Mouse (Mus musculus) limb, embryonic 12.5 days (tissue): ENCODE data around the gene Polr1d. TPM values are rescaled to one million over a fixed set of nuclear protein-coding genes. Genes with fewer than 3 reads are reported as not detected.
A peak's percentile ranks its signal among the peaks of the same experiment; 100 is the strongest.

Experiments used
- ATAC-seq: fragments of 200-750 bp; cut with Nextera tagmentation; 2 replicates; pipeline ENCODE4 v1.8.0; 2017; ENCODE audit warnings: low read depth, moderate TSS enrichment; ENCODE audit not compliant: insufficient number of reproducible peaks, insufficient read depth, low FRiP score, low TSS enrichment
- H3K27ac ChIP-seq: fragments of 300-500 bp; sonication (generic); 2 replicates; pipeline ENCODE4 v1.5.1; 2016; ENCODE audit warnings: mild to moderate bottlenecking, moderate library complexity
- H3K27me3 ChIP-seq: fragments of 300-500 bp; sonication (generic); 2 replicates; pipeline ENCODE4 v1.6.1; 2016; ENCODE audit warnings: mild to moderate bottlenecking, moderate library complexity
- H3K36me3 ChIP-seq: fragments of 300-500 bp; sonication (generic); 2 replicates; pipeline ENCODE4 v1.6.1; 2016; ENCODE audit warnings: mild to moderate bottlenecking, moderate library complexity
- H3K4me1 ChIP-seq: fragments of 300-500 bp; sonication (generic); replicated peaks from 2 replicates; pipeline ENCODE4 v1.6.1; 2016
- H3K4me2 ChIP-seq: fragments of 300-500 bp; sonication (generic); 2 replicates; pipeline ENCODE4 v1.6.1; 2016; ENCODE audit warnings: mild to moderate bottlenecking, moderate library complexity
- H3K4me3 ChIP-seq: fragments of 300-500 bp; sonication (generic); replicated peaks from 2 replicates; pipeline ENCODE4 v1.5.1; 2016; ENCODE audit warnings: mild to moderate bottlenecking
- H3K9ac ChIP-seq: fragments of 300-500 bp; sonication (generic); replicated peaks from 2 replicates; pipeline ENCODE4 v1.6.1; 2016; ENCODE audit warnings: mild to moderate bottlenecking, moderate library complexity
- H3K9me3 ChIP-seq: fragments of 300-500 bp; sonication (generic); 2 replicates; pipeline ENCODE4 v1.6.1; 2016; ENCODE audit warnings: mild to moderate bottlenecking, moderate library complexity
- WGBS: fragments of 180-500 bp; shearing (Covaris S2); methylation state at CpG from one replicate; pipeline ENCODE4 v1.1.7; 2016; 5-methylcytosine and 5-hydroxymethylcytosine counted together
- polyA plus RNA-seq: library from polyadenylated mRNA; unstranded; fragments of >200 nt; fragmentation: Nextera tagmentation; extraction: Ambion mirVana; gene quantifications from 2 replicates; pipeline ENCODE4 v1.2.1, GENCODE M21; 2016

The Polr1d gene
- polyA plus RNA-seq, 1 experiment from 2014 or later: 113 TPM

GRCm38 (mm10) chr5:147071886-147072285 is 5.0 kb upstream of the Polr1d start:
- Histone ChIP-seq H3K36me3 (no peaks in the 10 kb centered on the region), H3K9ac (no peak overlapping the region), H3K4me1 (peaks cover 14% of the 10 kb centered on the region), H3K4me3 (no peak overlapping the region), H3K27me3 (no peaks in the 10 kb centered on the region), H3K27ac (no peak overlapping the region), H3K9me3 (no peaks in the 10 kb centered on the region), H3K4me2 (no peak overlapping the region)
- no peak for ATAC-seq
- WGBS: 64% methylated on average over 4 of the region's 4 CpGs

- Histone ChIP-seq H3K4me1 (peaks cover 24% of the 10 kb centered on the region), H3K9ac (no peak overlapping the region), H3K9me3 (no peaks in the 10 kb centered on the region), H3K36me3 (0 out of 2 replicates have a peak, but pooled peaks cover 2% of the 10 kb centered on the region), H3K4me2 (no peak overlapping the region), H3K4me3 (no peak overlapping the region), H3K27me3 (no peaks in the 10 kb centered on the region), H3K27ac (no peak overlapping the region)
- no peak for ATAC-seq
- 82% methylated on average over 6 of the region's 6 CpGs for WGBS
Observed at GRCm38 (mm10) chr5:147073805-147074204, 3.0 kb upstream of the Polr1d start.

GRCm38 (mm10) chr5:147075103-147076025 is 1.5 kb upstream of the Polr1d start:
- no peak for ATAC-seq
- H3K4me3 ChIP-seq: peak overlapping the region; percentile 81

GRCm38 (mm10) chr5:147076026-147076798 is 638 bp upstream of the Polr1d start, which contains the start of gene Lnx2:
Gene Lnx2, minus strand, starts transcription at chr5:147076586.
- H3K9ac ChIP-seq: peak within 1 kb of the TSS; percentile 78
- peak within 1 kb of the TSS; percentile 88 for H3K4me2 ChIP-seq
- WGBS: under 1% methylated on average over 65 of the region's 65 CpGs
- no peaks in the 10 kb centered on the region for H3K27me3 ChIP-seq
- peak within 1 kb of the TSS; percentile 90 for H3K27ac ChIP-seq
- no peaks in the 10 kb centered on the region for H3K9me3 ChIP-seq
- peak within 1 kb of the TSS; percentile 81 for H3K4me3 ChIP-seq
- peaks cover 19% of the 10 kb centered on the region for H3K4me1 ChIP-seq
- H3K36me3 ChIP-seq: peaks cover 15% of the 10 kb centered on the region; the same call in 1 of the 2 replicates
- ATAC-seq: peak; percentile 98

More at GRCm38 (mm10) chr5:147075103-147076025, 1.5 kb upstream of the Polr1d start:
- Histone ChIP-seq H3K27me3 (no peaks in the 10 kb centered on the region), H3K9ac (peak overlapping the region; percentile 78), H3K4me2 (peak overlapping the region; percentile 88), H3K36me3 (peaks cover 14% of the 10 kb centered on the region; the same call in 1 of the 2 replicates), H3K4me1 (peaks cover 19% of the 10 kb centered on the region), H3K9me3 (no peaks in the 10 kb centered on the region), H3K27ac (peak overlapping the region; percentile 79)
- 15% methylated on average over 21 of the region's 21 CpGs for WGBS

- H3K4me1 ChIP-seq: peaks cover 25% of the 10 kb centered on the region
- under 1% methylated on average over 57 of the region's 57 CpGs for WGBS
- H3K36me3 ChIP-seq: peaks cover 22% of the 10 kb centered on the region; the same call in 1 of the 2 replicates
- H3K27me3 ChIP-seq: no peaks in the 10 kb centered on the region
- H3K27ac ChIP-seq: peak overlapping the region; percentile 90
- ATAC-seq: peak; percentile 35
- no peaks in the 10 kb centered on the region for H3K9me3 ChIP-seq
- H3K4me3 ChIP-seq: peak overlapping the region; percentile 81
- H3K4me2 ChIP-seq: peak overlapping the region; percentile 88
- H3K9ac ChIP-seq: peak overlapping the region; percentile 78
Observed at GRCm38 (mm10) chr5:147077305-147078034, 620 bp downstream of the Polr1d start.

- ATAC-seq: no peak
- Histone ChIP-seq H3K4me3 (peak overlapping the region; percentile 81), H3K4me1 (peaks cover 25% of the 10 kb centered on the region), H3K4me2 (peak overlapping the region; percentile 88), H3K9ac (peak overlapping the region; percentile 78), H3K27ac (no peak overlapping the region), H3K9me3 (no peaks in the 10 kb centered on the region), H3K36me3 (peaks cover 22% of the 10 kb centered on the region; the same call in 1 of the 2 replicates), H3K27me3 (no peaks in the 10 kb centered on the region)
- 69% methylated on average over 11 of the region's 11 CpGs for WGBS
Observed at GRCm38 (mm10) chr5:147078110-147078900, 1.5 kb downstream of the Polr1d start.

GRCm38 (mm10) chr5:147085201-147085894 is 8.5 kb downstream of the Polr1d start:
- H3K4me2 ChIP-seq: no peak overlapping the region
- WGBS: 88% methylated on average over 9 of the region's 9 CpGs
- 0 out of 2 replicates have a peak, but pooled peaks cover 8% of the 10 kb centered on the region for H3K4me1 ChIP-seq
- H3K4me3 ChIP-seq: no peak overlapping the region
- no peak for ATAC-seq
- no peaks in the 10 kb centered on the region for H3K9me3 ChIP-seq
- no peaks in the 10 kb centered on the region for H3K27me3 ChIP-seq
- no peak overlapping the region for H3K9ac ChIP-seq
- H3K27ac ChIP-seq: no peak overlapping the region
- peaks cover 46% of the 10 kb centered on the region for H3K36me3 ChIP-seq

GRCm38 (mm10) chr5:147086816-147087215 is 10.0 kb downstream of the Polr1d start:
- Histone ChIP-seq H3K9me3 (no peaks in the 10 kb centered on the region), H3K4me3 (no peak overlapping the region), H3K4me1 (0 out of 2 replicates have a peak, but pooled peaks cover 4% of the 10 kb centered on the region), H3K36me3 (peaks cover 42% of the 10 kb centered on the region), H3K9ac (no peak overlapping the region), H3K4me2 (no peak overlapping the region), H3K27me3 (no peaks in the 10 kb centered on the region), H3K27ac (no peak overlapping the region)
- WGBS: 90% methylated on average over 4 of the region's 4 CpGs
- ATAC-seq: no peak

GRCm38 (mm10) chr5:147089836-147090235 is 13.0 kb downstream of the Polr1d start:
- no peak for ATAC-seq
- H3K4me1 ChIP-seq: 0 out of 2 replicates have a peak, but pooled peaks cover 3% of the 10 kb centered on the region
- no peak overlapping the region for H3K4me2 ChIP-seq
- H3K4me3 ChIP-seq: no peak overlapping the region
- H3K27me3 ChIP-seq: no peaks in the 10 kb centered on the region
- 70% methylated on average over 3 of the region's 3 CpGs for WGBS
- H3K27ac ChIP-seq: no peak overlapping the region
- no peak overlapping the region for H3K9ac ChIP-seq
- peaks cover 40% of the 10 kb centered on the region for H3K36me3 ChIP-seq
- no peaks in the 10 kb centered on the region for H3K9me3 ChIP-seq
